Mouse (Mus musculus): ENCODE results near the gene Relb. TPM values are rescaled to one million over a fixed set of nuclear protein-coding genes. Genes with fewer than 3 reads are reported as not detected.
A peak's percentile ranks its signal among the peaks of the same experiment; 100 is the strongest.

The Relb gene
- polyA plus RNA-seq, 1 experiment: 76.9 TPM

DNA sequence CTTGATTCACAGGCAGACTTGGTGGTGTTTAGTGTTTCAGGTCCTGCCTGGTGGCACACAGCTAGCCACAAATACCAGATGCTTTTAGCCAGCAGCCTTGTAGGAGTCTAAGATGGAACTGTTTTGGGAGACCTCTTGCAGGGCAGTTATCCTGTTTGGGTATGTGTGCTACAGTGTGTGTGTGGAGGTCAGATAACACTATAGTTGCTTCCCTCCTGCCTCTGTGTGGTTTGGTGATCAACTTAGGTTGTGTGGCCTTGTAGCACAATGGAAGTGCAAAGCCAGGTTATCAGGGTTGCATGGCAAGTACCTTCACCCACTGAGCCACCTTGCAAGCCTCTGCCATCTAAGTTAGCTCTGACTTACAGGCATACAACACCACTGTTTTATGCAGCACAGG, 3.5 kb upstream of the Relb start:
- Histone ChIP-seq H3K4me3 (ENCODE audit: extremely low read depth, insufficient read depth, insufficient read length) (no peak overlapping the region), H3K36me3 (ENCODE audit: control insufficient read depth, insufficient read depth, low read length) (peaks cover 37% of the 10 kb centered on the region), H3K4me1 (ENCODE audit: control insufficient read depth, insufficient read depth, insufficient read length) (peaks cover 2% of the 10 kb centered on the region; the same call in 1 of the 2 replicates), H3K27me3 (ENCODE audit: control insufficient read depth, insufficient read depth, low read length) (no peaks in the 10 kb centered on the region), H3K27ac (ENCODE audit: insufficient read depth, low read length) (no peak overlapping the region)
- TF ChIP-seq POLR2A (IDR thresholded peaks at IDR 0.05; ENCODE audit: low read depth, low read length) (no peak), CTCF (IDR thresholded peaks at IDR 0.05; ENCODE audit: extremely low read depth, insufficient read depth, insufficient read length, insufficient replicate concordance) (no peak)
- no peak for DNase-seq (ENCODE audit: low read depth in 1 of 2, low spot score in 2 of 2)

DNA sequence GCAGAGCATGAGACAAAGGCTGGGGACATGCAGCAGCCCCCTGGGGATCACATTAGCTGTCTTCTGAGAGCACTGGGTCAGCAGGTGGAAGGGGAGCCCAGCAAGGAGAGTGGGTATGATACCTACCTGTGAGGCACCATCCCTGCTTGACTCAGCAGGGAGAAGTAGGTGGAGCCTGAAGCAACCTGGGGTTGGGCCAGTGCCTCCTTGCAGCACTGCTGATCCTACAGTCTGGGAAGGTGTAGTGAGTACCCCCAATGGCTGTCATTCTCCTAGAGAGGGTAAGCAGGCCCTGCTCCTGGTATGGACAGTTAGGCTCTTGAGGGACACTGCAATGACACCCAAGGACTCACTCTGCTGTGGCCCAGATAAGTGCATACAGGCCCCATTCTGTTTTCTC, 3.0 kb upstream of the Relb start:
- no peak for DNase-seq (ENCODE audit: low read depth in 1 of 2, low spot score in 2 of 2)
- Histone ChIP-seq H3K4me1 (ENCODE audit: control insufficient read depth, insufficient read depth, insufficient read length) (peaks cover 3% of the 10 kb centered on the region; the same call in 1 of the 2 replicates), H3K36me3 (ENCODE audit: control insufficient read depth, insufficient read depth, low read length) (peaks cover 33% of the 10 kb centered on the region), H3K4me3 (ENCODE audit: extremely low read depth, insufficient read depth, insufficient read length) (no peak overlapping the region), H3K27ac (ENCODE audit: insufficient read depth, low read length) (no peak overlapping the region), H3K27me3 (ENCODE audit: control insufficient read depth, insufficient read depth, low read length) (no peaks in the 10 kb centered on the region)
- TF ChIP-seq CTCF (IDR thresholded peaks at IDR 0.05; ENCODE audit: extremely low read depth, insufficient read depth, insufficient read length, insufficient replicate concordance) (no peak), POLR2A (IDR thresholded peaks at IDR 0.05; ENCODE audit: low read depth, low read length) (no peak)

GRCm38 (mm10) chr7:19628536-19629360, 490 bp downstream of the Relb start:
- Histone ChIP-seq H3K4me3 (ENCODE audit: extremely low read depth, insufficient read depth, insufficient read length) (peak overlapping the region; percentile 71), H3K27me3 (ENCODE audit: control insufficient read depth, insufficient read depth, low read length) (no peaks in the 10 kb centered on the region), H3K4me1 (ENCODE audit: control insufficient read depth, insufficient read depth, insufficient read length) (peaks cover 3% of the 10 kb centered on the region; the same call in 1 of the 2 replicates), H3K27ac (ENCODE audit: insufficient read depth, low read length) (peak overlapping the region; percentile 93), H3K36me3 (ENCODE audit: control insufficient read depth, insufficient read depth, low read length) (peaks cover 8% of the 10 kb centered on the region)
- 1% methylated on average over 57 of the region's 57 CpGs for WGBS
- TF ChIP-seq POLR2A (IDR thresholded peaks at IDR 0.05; ENCODE audit: low read depth, low read length) (peak; percentile 30), CTCF (IDR thresholded peaks at IDR 0.05; ENCODE audit: extremely low read depth, insufficient read depth, insufficient read length, insufficient replicate concordance) (no peak)
- DNase-seq (ENCODE audit: low read depth in 1 of 2, low spot score in 2 of 2): peak; percentile 97 to 99

DNA sequence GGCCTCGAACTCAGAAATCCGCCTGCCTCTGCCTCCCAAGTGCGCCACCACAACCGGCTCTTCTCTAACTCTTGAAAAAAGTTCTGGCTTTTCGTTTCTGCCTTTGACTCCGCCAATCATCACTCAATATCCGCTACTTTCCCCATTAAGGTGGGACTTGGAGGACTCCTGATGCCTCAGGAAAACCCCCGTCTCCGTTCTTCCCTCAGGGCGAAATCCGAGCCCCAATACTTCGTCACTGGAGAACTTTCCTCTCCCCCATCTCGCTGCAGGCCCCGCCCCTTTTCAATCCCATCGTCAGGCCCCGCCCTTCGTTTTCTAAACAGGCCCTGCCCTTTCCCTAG, 1.1 kb downstream of the Relb start:
- Histone ChIP-seq H3K27me3 (ENCODE audit: control insufficient read depth, insufficient read depth, low read length) (no peaks in the 10 kb centered on the region), H3K4me3 (ENCODE audit: extremely low read depth, insufficient read depth, insufficient read length) (peak overlapping the region; percentile 58), H3K4me1 (ENCODE audit: control insufficient read depth, insufficient read depth, insufficient read length) (peaks cover 3% of the 10 kb centered on the region; the same call in 1 of the 2 replicates), H3K36me3 (ENCODE audit: control insufficient read depth, insufficient read depth, low read length) (peaks cover 2% of the 10 kb centered on the region), H3K27ac (ENCODE audit: insufficient read depth, low read length) (peak overlapping the region; percentile 80)
- 8% methylated on average over 17 of the region's 17 CpGs for WGBS
- TF ChIP-seq POLR2A (IDR thresholded peaks at IDR 0.05; ENCODE audit: low read depth, low read length): no peak
- no peak for TF ChIP-seq CTCF (IDR thresholded peaks at IDR 0.05; ENCODE audit: extremely low read depth, insufficient read depth, insufficient read length, insufficient replicate concordance)
- DNase-seq (ENCODE audit: low read depth in 1 of 2, low spot score in 2 of 2): no peak

DNA sequence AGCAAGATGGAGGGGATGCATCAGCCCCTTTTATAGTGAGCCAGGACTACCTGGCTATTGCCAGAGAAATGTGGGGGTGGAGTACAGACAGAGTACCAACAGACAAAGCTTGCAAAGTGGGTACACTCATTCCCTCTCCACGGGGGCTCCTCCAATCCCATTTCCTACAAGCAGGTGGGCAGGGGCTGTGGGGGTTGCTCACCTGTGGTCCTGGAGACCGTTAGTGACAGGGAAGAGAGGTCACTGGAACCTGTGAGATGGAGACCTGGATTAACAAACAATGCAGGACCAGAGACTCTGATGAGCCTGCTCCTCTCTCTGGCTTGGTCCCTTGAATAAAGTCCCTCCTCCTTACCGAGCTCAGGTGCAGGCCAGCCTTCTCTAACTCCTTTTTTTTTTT, 1.5 kb downstream of the Relb start:
- Histone ChIP-seq H3K4me1 (ENCODE audit: control insufficient read depth, insufficient read depth, insufficient read length) (peaks cover 3% of the 10 kb centered on the region; the same call in 1 of the 2 replicates), H3K36me3 (ENCODE audit: control insufficient read depth, insufficient read depth, low read length) (peaks cover 6% of the 10 kb centered on the region), H3K27ac (ENCODE audit: insufficient read depth, low read length) (peak overlapping the region; percentile 80), H3K27me3 (ENCODE audit: control insufficient read depth, insufficient read depth, low read length) (no peaks in the 10 kb centered on the region), H3K4me3 (ENCODE audit: extremely low read depth, insufficient read depth, insufficient read length) (peak overlapping the region; percentile 58; the same call in 1 of the 2 replicates)
- DNase-seq (ENCODE audit: low read depth in 1 of 2, low spot score in 2 of 2): no peak
- 77% methylated on average over 3 of the region's 3 CpGs for WGBS
- TF ChIP-seq POLR2A (IDR thresholded peaks at IDR 0.05; ENCODE audit: low read depth, low read length) (no peak), CTCF (IDR thresholded peaks at IDR 0.05; ENCODE audit: extremely low read depth, insufficient read depth, insufficient read length, insufficient replicate concordance) (no peak)

- WGBS: 90% methylated on average over 2 of the region's 2 CpGs
- H3K4me1 ChIP-seq (ENCODE audit: control insufficient read depth, insufficient read depth, insufficient read length): peaks cover 7% of the 10 kb centered on the region
- TF ChIP-seq POLR2A (IDR thresholded peaks at IDR 0.05; ENCODE audit: low read depth, low read length): no peak
- TF ChIP-seq CTCF (IDR thresholded peaks at IDR 0.05; ENCODE audit: extremely low read depth, insufficient read depth, insufficient read length, insufficient replicate concordance): no peak
- no peak overlapping the region for H3K27ac ChIP-seq (ENCODE audit: insufficient read depth, low read length)
- H3K27me3 ChIP-seq (ENCODE audit: control insufficient read depth, insufficient read depth, low read length): no peaks in the 10 kb centered on the region
- DNase-seq (ENCODE audit: low read depth in 1 of 2, low spot score in 2 of 2): no peak
- no peak overlapping the region for H3K4me3 ChIP-seq (ENCODE audit: extremely low read depth, insufficient read depth, insufficient read length)
- peaks cover 25% of the 10 kb centered on the region for H3K36me3 ChIP-seq (ENCODE audit: control insufficient read depth, insufficient read depth, low read length)
Measured at GRCm38 (mm10) chr7:19623433-19623832, 5.8 kb downstream of the Relb start.

DNA sequence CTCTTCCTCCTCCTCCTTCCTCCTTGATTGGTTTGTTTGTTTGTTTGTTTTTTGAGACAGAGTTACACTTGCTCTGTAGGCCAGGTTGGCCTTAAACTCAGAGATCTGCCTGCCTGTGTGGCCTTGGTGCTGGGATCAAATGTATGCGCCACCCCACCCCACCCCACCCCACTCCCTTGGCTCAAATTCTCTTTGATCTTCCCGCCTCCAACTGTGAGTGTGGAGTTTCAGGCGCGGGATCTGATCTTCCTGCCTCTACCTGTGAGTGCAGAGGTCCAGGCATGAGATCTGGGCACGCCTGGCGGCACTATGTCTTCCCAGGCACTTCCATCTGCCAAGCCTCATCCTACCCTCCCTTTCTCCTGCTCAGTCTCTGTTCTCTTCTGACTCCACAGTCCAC, 7.0 kb downstream of the Relb start:
- Histone ChIP-seq H3K4me3 (ENCODE audit: extremely low read depth, insufficient read depth, insufficient read length) (no peak overlapping the region), H3K27me3 (ENCODE audit: control insufficient read depth, insufficient read depth, low read length) (no peaks in the 10 kb centered on the region), H3K27ac (ENCODE audit: insufficient read depth, low read length) (no peak overlapping the region), H3K4me1 (ENCODE audit: control insufficient read depth, insufficient read depth, insufficient read length) (peaks cover 4% of the 10 kb centered on the region; the same call in 1 of the 2 replicates), H3K36me3 (ENCODE audit: control insufficient read depth, insufficient read depth, low read length) (peaks cover 36% of the 10 kb centered on the region)
- DNase-seq (ENCODE audit: low read depth in 1 of 2, low spot score in 2 of 2): no peak
- no peak for TF ChIP-seq CTCF (IDR thresholded peaks at IDR 0.05; ENCODE audit: extremely low read depth, insufficient read depth, insufficient read length, insufficient replicate concordance)
- no peak for TF ChIP-seq POLR2A (IDR thresholded peaks at IDR 0.05; ENCODE audit: low read depth, low read length)
- 80% methylated on average over 6 of the region's 6 CpGs for WGBS

Data from spleen, adult 2 months (tissue).